Mouse (Mus musculus) heart, embryonic 16.5 days (tissue): ENCODE measurements around the gene Zcrb1. TPM values are rescaled to one million over a fixed set of nuclear protein-coding genes. Genes with fewer than 3 reads are reported as not detected.

Experiments used
- ATAC-seq: fragments of 200-750 bp; cut with Nextera tagmentation; replicated peaks from 2 replicates; pipeline ENCODE4 v1.8.0; 2017; ENCODE audit warnings: moderate number of reproducible peaks; ENCODE audit not compliant: insufficient read depth, low FRiP score; ENCODE audit errors: extremely low read depth
- H3K27ac ChIP-seq: fragments of 300-500 bp; sonication (generic); 2 replicates; pipeline ENCODE4 v1.5.1; 2014; ENCODE audit warnings: mild to moderate bottlenecking, low read length, control low read depth, moderate library complexity
- H3K27me3 ChIP-seq: fragments of 300-500 bp; sonication (generic); 2 replicates; pipeline ENCODE4 v1.6.1; 2014; ENCODE audit warnings: low read length, mixed read lengths; ENCODE audit not compliant: control insufficient read depth, insufficient read depth
- H3K36me3 ChIP-seq: fragments of 300-500 bp; sonication (generic); 2 replicates; pipeline ENCODE4 v1.6.1; 2014; ENCODE audit not compliant: control insufficient read depth, insufficient read depth
- H3K4me1 ChIP-seq: fragments of 300-500 bp; sonication (generic); 2 replicates; pipeline ENCODE4 v1.6.1; 2014; ENCODE audit warnings: low read length, mixed read lengths; ENCODE audit not compliant: control insufficient read depth, insufficient read depth
- H3K4me2 ChIP-seq: fragments of 300-500 bp; sonication (generic); 2 replicates; pipeline ENCODE4 v1.6.1; 2014; ENCODE audit warnings: low read depth, mild to moderate bottlenecking, control low read depth, low read length
- H3K4me3 ChIP-seq: fragments of 300-500 bp; sonication (generic); 2 replicates; pipeline ENCODE4 v1.5.1; 2014; ENCODE audit warnings: mild to moderate bottlenecking, control low read depth, low read length
- H3K9ac ChIP-seq: fragments of 300-500 bp; sonication (generic); 2 replicates; pipeline ENCODE4 v1.6.1; 2014; ENCODE audit warnings: low read length, control low read depth
- H3K9me3 ChIP-seq: fragments of 300-500 bp; sonication (generic); replicated peaks from 2 replicates; pipeline ENCODE4 v1.6.1; 2016; ENCODE audit warnings: low read length; ENCODE audit not compliant: control insufficient read depth
- WGBS: fragments of 180-500 bp; shearing (Covaris S2); extraction: QIAGEN DNeasy Blood & Tissue Kit; methylation state at CpG from one replicate; pipeline ENCODE4 v1.1.7; 2014; 5-methylcytosine and 5-hydroxymethylcytosine counted together
- polyA plus RNA-seq: library from polyadenylated mRNA; unstranded; fragments of >200 nt; fragmentation: Nextera tagmentation; extraction: Ambion mirVana; gene quantifications from 2 replicates; pipeline ENCODE4 v1.2.1, GENCODE M21; 2015

Gene Zcrb1
- polyA plus RNA-seq, 1 experiment from 2014 or later: 114 TPM

GRCm38 (mm10) chr15:93336925-93337761 is 61.0 kb downstream of the Zcrb1 start, which contains the start of gene Yaf2:
Gene Yaf2 (minus strand): TSS chr15:93336935.
- peak; percentile 92 for ATAC-seq
- H3K27ac ChIP-seq: peak within 1 kb of the TSS; percentile 87
- peak within 1 kb of the TSS; percentile 89 for H3K4me2 ChIP-seq
- H3K9me3 ChIP-seq: no peaks in the 10 kb centered on the region
- no peaks in the 10 kb centered on the region for H3K36me3 ChIP-seq
- peak within 1 kb of the TSS; percentile 76 for H3K9ac ChIP-seq
- peak within 1 kb of the TSS; percentile 88 for H3K4me3 ChIP-seq
- H3K4me1 ChIP-seq: peaks cover 4% of the 10 kb centered on the region
- WGBS: under 1% methylated on average over 69 of the region's 73 CpGs
- no peaks in the 10 kb centered on the region for H3K27me3 ChIP-seq

- no peak for ATAC-seq
- H3K9ac ChIP-seq: peak overlapping the region; percentile 76
- peak overlapping the region; percentile 87 for H3K27ac ChIP-seq
- no peaks in the 10 kb centered on the region for H3K27me3 ChIP-seq
- no peaks in the 10 kb centered on the region for H3K36me3 ChIP-seq
- H3K4me1 ChIP-seq: peaks cover 4% of the 10 kb centered on the region
- peak overlapping the region; percentile 89 for H3K4me2 ChIP-seq
- WGBS: under 1% methylated on average over 28 of the region's 52 CpGs
- H3K9me3 ChIP-seq: no peaks in the 10 kb centered on the region
- peak overlapping the region; percentile 88 for H3K4me3 ChIP-seq
Measured at GRCm38 (mm10) chr15:93336658-93336924, 61.5 kb downstream of the Zcrb1 start.

Other genes with a start within 250 kb of the Zcrb1 start
- gene Gxylt1, start 123.2 kb downstream of the Zcrb1 start, polyA plus RNA-seq: 6.5 and 6.8 TPM in 2 replicates
- 58.7 and 70.2 TPM in 2 replicates for gene Yaf2, start 61.4 kb downstream of the Zcrb1 start, polyA plus RNA-seq
- gene Pphln1, start within 50 bp of the Zcrb1 start, polyA plus RNA-seq: 34.6 and 37.0 TPM in 2 replicates
- 30.3 and 31.0 TPM in 2 replicates for gene Prickle1, start 197.6 kb upstream of the Zcrb1 start, polyA plus RNA-seq